Mouse (Mus musculus) left cerebral cortex, adult 2 months (tissue): ENCODE results near the gene Ttll8. TPM values are rescaled to one million over a fixed set of nuclear protein-coding genes. Genes with fewer than 3 reads are reported as not detected.

ENCODE experiments used
- DNase-seq, 2 experiments: peaks; one replicate each; pipeline ENCODE4 v3.0.0; 2021 to 2022; ENCODE audit warnings: low spot score in 2 of 2, mixed read lengths in 1 of 2; ENCODE audit errors: extremely low spot score in 1 of 2
- H3K27ac ChIP-seq: fragments of 200-600 bp; 2 replicates; pipeline ENCODE4 v1.8.1; 2022
- H3K4me3 ChIP-seq: fragments of 200-600 bp; 2 replicates; pipeline ENCODE4 v1.8.1; 2022
- CTCF ChIP-seq: fragments of 200-600 bp; IDR thresholded peaks from 2 replicates; pipeline ENCODE4 v1.8.1; 2022; ENCODE audit warnings: antibody characterized with exemption, mild to moderate bottlenecking, moderate library complexity
- intact Hi-C: fragments of 180-260 bp; cut with DNase I; formaldehyde crosslinking; loops from one replicate; pipeline ENCODE4 v1.15.1; 2025
- total RNA-seq, 2 experiments: library from RNA; stranded (reverse); gene quantifications; 2 replicates each; pipeline ENCODE4 v1.2.3; 2021

Ttll8 gene
- total RNA-seq, 2 experiments from 2014 or later: 1.2 to 2.4 TPM

DNA sequence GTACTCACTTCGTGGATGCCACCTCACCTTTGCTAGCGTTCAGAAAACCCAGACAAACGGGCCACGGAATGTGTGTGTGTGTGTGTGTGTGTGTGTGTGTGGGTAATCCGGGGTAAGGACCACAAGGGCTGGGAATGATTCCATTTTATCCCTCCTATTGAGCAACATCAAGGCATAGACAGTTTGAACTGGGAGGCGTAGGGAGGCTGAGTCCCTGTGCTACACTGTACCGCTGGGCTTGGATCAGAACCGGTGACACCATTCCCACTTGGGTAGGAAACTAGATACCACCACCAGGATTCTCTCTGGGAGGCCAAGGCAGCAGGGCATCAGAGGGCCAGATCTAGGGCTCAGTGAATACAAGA is 62.6 kb downstream of the Ttll8 start:
- intact Hi-C loops: no loop called here
- no peak for DNase-seq
- TF ChIP-seq CTCF: no peak
- H3K4me3 ChIP-seq: no peak overlapping the region
- H3K27ac ChIP-seq: no peak overlapping the region

DNA sequence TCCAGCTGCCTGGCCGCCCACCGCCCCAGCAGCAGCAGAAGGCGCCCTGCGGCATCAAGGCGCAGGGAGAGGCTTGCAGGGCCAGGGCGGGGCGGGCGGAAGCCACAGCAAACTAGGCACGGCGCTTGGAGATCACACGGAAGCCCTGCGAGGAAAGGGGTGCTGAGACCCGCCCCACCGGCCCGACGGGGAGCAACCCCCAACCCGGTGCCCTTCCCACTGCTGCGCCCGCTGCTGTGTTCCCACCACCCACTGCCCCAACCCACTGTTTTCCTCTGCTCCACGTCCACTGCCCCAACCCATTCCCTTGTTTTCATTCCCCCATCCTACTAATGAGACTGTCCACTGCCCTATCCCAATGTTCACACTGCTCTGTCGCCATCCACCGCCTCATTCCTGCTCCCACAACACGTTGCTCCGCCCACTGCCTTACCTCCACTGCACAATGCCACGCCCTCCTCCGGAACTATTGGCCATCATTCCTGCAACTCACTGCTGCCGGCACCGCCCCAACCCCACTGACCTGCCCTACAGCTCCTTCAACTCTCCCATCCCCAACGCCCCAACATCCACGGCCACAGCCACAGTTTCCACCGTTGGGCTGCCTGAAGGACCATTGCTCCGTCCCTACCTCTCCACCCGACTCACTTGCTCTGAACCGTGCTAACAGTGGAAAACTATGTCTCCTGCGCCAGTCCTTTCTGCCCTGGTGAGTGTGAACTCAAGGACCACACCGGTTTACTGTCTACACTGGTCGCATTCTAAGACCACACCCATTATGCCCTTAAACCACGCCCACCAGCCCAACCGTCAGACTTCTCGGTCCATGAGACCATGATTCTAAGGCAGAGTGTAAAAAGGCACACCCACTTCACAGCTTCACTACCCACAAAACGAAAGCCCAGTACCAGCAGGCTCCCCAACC is 63.2 kb downstream of the Ttll8 start:
- Histone ChIP-seq H3K4me3 (peak overlapping the region; percentile 54), H3K27ac (peak overlapping the region; percentile 81)
- TF ChIP-seq CTCF: no peak
- intact Hi-C loops: no loop called here
- DNase-seq: peak; percentile 66 to 68

DNA sequence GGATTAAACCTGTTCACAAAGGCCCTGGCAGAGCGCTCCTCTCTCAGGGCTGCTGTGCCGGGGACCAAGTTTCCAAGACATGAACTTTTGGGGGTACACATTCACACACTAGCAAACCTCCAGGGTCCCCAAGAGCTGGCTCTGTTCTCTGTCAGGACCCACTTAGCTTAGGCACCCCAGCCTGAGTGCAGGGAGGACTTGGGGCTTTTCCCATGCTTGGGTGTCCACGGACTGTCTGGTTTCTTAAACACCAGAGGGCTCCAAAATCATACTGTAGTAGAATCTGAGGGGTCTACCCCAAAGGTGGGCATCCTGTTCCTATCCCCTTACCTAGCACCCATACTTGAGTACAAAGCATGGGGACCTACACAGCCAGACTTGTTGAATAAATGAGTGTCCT is 64.2 kb downstream of the Ttll8 start:
- TF ChIP-seq CTCF: no peak; the same call in 1 of the 2 replicates
- Histone ChIP-seq H3K27ac (0 out of 2 replicates have a peak overlapping the region, but pooled peaks have one; percentile 81), H3K4me3 (peak overlapping the region; percentile 54; the same call in 1 of the 2 replicates)
- intact Hi-C loops: no loop called here
- no peak for DNase-seq

DNA sequence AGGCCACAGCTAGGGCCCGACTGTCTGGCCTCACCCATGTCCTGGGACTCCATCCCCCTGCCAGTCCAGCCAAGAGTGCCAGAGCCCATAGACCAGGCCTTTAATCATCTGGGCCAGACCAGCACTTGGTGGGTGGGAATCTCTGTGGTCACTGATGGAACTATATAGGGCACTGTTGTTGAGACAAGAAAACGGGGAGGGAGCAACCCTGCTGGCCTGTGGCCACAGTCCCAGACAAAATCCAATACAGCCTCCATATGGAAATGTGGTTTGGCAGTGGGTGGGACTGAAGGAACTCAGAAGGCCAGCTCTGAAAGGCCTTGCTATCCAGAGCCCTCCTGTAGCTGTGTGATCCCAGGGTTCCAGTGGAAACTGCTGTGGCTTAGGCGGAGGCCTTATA is 65.2 kb downstream of the Ttll8 start:
- intact Hi-C loops: no loop called here
- no peak overlapping the region for H3K27ac ChIP-seq
- TF ChIP-seq CTCF: no peak
- H3K4me3 ChIP-seq: no peak overlapping the region
- no peak for DNase-seq

DNA sequence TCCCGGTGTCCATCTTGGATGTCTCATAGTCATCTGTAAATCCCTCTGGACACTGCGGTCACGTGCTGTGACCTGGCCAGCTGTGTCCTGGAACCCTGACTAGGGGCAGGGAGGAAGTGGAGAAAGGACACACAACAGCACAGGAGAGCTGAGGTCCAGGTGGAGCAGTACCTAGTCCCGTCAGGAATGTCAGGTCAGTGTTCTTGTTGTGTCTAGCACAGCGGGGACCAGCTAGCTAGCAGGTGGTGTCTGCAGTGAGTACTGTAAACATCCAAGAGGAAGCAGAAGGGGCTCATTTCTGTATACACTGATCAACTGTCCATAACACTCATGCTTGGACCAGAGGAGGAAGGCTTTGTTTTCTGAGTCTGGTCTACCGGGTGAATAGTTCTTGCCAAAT is 68.8 kb downstream of the Ttll8 start:
- TF ChIP-seq CTCF: no peak
- intact Hi-C loops: no loop called here
- H3K4me3 ChIP-seq: no peak overlapping the region
- no peak overlapping the region for H3K27ac ChIP-seq
- no peak for DNase-seq

DNA sequence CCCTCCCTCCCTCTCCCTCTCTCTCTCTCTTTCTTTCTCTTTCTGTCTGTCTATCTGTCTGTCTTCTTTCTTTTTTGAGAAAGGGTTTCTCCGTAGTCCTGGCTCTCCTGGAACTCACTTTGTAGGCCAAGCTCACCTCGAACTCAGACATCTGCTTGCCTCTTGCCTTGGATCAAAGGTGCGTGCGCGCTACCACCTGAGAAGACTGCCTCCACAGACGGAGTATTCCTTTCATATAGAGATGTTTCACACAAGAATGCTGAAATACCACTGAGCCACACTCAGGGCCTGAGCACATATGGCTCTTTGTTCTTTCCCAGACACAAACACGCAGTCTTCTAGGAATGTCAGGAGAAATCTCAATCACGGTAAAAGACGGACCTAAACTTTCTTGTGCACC is 70.9 kb downstream of the Ttll8 start:
- no peak overlapping the region for H3K27ac ChIP-seq
- intact Hi-C loops: no loop called here
- TF ChIP-seq CTCF: no peak
- no peak overlapping the region for H3K4me3 ChIP-seq
- no peak for DNase-seq

DNA sequence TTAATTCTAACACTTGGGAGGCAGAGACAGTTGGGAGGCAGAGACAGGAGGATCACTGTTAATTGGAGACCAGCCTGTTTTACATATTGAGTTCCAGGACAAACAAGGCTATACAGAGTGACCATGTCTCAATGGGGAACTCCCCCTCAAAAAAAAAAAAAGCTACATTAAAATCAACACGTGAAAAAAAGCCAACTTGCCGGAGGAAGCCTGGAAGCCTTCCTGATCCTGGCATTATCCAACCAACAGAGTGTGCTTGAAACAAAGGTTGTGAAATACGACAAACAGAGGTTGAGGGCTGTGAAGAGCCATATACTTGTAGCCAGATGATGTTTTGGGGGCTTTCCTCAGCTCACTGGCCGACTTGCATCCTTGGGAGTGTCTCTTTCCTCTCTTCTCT is 71.4 kb downstream of the Ttll8 start:
- TF ChIP-seq CTCF: no peak
- DNase-seq: no peak
- Histone ChIP-seq H3K27ac (no peak overlapping the region), H3K4me3 (no peak overlapping the region)
- intact Hi-C loops: no loop called here

DNA sequence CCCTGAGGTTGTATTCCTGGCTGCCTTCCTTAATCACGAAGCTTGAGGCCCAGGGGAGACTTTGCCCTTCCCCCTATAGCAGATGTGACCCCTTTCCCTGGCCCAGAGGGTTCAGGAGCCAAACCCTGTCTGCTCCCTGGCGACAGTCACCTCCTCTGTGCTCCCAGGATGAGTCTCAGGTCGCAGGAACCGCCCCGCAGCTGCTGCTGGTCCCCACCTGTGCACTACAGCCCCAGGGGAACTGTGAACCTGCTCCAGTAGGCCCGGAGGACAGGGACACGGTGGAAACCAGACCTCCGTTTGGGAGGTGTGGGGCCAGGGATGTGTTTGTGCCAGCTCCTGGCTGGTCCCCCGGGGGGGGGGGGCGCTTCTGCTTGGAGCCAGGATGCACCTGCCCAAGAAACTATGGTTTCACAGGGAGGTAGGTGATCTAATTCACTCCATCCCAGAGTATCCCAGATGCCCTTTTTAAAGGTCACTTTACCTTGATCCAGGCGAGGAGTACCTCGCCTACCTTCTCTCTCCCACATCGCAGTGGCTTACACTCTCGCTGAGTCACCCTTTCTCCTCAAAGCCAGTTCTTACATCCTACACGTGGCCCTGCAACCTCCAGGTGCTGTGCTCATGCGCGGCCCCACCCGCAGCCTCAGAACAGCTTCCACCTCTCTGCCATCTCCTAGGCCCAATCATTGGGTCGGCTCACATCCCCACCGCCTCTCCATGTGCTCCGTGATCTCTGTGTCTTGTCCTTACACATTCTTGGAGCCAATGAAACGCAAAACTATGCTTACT is 72.8 kb downstream of the Ttll8 start:
- no peak overlapping the region for H3K27ac ChIP-seq
- no peak overlapping the region for H3K4me3 ChIP-seq
- intact Hi-C loops: no loop called here
- no peak for DNase-seq
- no peak for TF ChIP-seq CTCF

DNA sequence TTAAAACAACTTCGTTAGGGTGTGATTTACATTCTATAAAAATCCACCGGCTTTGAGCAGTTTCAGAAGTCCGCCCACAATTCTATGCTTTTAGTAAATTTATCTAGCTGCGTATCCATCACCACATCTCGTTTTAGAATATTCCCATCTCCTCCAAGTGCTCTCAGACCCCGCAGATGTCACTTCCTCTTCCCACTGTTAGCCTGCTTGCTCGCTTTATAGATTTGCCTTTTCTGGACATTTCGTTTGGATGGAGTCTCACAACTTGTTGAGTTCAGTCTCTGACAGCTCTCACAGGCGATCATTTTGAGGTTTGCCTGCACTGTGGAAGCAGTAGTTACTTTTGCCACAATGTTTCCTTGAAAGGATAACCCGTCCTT is 77.2 kb downstream of the Ttll8 start:
- TF ChIP-seq CTCF: no peak
- no peak for DNase-seq
- intact Hi-C loops: loop anchor here (2.0 kb wide), 1 partner anchor 44 kb away; no protein-coding TSS in a partner anchor
- no peak overlapping the region for H3K27ac ChIP-seq
- H3K4me3 ChIP-seq: no peak overlapping the region

DNA sequence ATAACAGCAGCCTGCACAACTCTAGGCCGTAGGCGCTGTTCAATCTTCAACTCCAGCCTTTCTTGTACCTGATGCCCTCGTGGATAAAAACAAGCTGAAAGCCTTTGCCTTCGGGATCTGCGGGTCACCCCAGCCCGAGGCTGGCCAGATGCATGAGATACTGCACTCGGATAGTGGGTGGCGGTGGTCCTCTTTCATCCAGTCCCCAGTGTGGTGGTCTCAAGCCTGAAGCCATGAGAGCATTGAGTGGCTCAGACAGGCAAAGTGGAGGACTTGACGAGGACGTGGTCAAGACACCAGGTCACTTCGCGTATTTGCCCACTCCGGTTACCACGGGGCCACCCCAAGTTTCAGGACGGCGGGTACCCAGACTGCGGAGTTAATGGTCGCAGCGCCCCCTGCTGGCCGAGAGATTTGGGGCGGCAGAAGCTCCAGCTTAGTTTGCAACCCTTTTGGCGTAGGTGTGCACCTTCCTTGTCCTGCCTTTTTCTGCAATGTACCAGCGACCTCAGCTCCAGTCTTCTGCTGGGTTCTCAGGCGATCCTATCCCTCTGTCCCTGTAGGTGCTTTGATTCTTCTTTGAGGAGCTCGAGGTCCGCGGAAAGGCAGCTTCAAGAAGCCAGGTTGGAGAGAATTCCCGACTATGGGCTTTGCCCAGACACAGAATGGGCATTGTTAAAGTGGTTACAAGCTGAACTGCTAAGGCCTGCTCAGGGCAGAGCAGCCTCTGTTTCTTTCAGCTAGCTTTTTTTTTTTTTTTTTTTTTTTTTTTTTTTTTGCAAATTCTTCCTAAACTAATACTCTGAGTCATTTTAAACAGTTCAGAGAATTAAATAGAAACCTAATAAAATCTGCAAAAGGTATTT is 77.8 kb downstream of the Ttll8 start:
- intact Hi-C loops: loop anchor here (1.0 to 2.0 kb wide), 2 partner anchors 44 to 48 kb away; no protein-coding TSS in a partner anchor
- DNase-seq: peak; percentile 71 to 77
- TF ChIP-seq CTCF: peak; percentile 93
- peak overlapping the region; percentile 5 for H3K27ac ChIP-seq
- H3K4me3 ChIP-seq: no peak overlapping the region

DNA sequence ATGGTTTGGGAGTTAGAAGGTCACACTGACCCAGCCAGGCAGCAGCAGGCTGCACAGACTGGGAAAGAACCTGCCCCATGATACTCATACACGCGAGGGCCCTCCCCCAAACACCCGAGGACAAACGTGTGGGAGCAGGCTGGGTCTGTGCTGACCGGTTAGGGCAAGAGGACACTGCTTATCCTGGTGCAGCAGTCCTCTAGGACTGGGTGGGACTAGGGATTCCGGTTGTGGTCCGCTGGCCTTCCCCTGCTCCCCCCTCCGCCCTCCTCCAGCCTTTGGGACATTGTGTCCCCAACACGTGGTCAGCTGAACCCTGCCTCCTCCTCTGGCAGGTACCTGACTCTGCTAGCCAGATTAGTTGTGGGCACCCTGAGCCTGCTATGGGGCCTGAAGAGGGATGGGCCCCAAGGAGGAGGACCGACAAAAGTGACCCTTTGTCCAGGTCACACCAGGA is 78.6 kb downstream of the Ttll8 start:
- Histone ChIP-seq H3K27ac (no peak overlapping the region), H3K4me3 (no peak overlapping the region)
- DNase-seq: no peak
- TF ChIP-seq CTCF: no peak
- intact Hi-C loops: loop anchor here (1.0 to 2.0 kb wide), 2 partner anchors 45 to 47 kb away; no protein-coding TSS in a partner anchor
